Mouse (Mus musculus): ENCODE measurements at regions not wholly inside any gene's neighbourhood (a gene's known extent, or its start where the extent isn't known, plus 50 kb on each side); places are given as distances from the start of the nearest gene placed in this dataset.

- DNase-seq (ENCODE audit: low spot score in 2 of 2) = no peak
Measured at GRCm38 (mm10) chr2:57772315-57772714, 225.4 kb upstream of the Galnt5 start.

- no peak for DNase-seq (ENCODE audit: low spot score in 2 of 2)
Measured at GRCm38 (mm10) chr2:57776154-57776553, 221.5 kb upstream of the Galnt5 start.

DNA sequence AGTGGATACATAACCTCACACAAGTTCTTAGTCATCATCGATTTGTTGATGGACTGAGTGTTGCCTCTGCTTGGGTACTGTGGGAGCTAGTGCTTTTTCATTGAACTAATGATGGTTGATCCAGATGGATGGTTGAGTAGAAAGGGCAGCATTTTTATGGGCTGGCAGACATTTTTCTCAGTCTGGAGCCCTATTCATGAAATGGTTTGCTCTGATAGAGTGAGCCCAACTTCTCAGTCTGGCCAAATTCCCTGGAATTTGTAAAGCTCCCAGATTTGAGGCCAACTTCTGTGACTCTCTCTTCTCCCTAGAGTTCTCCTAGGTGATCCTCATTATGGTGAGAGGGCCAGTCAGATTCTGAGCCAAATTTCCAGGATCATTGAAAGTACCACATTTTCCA is 216.8 kb upstream of the Galnt5 start:
- DNase-seq (ENCODE audit: low spot score in 2 of 2) = no peak

GRCm38 (mm10) chr2:57793519-57794296 is 204.0 kb upstream of the Galnt5 start:
- DNase-seq (ENCODE audit: low spot score in 2 of 2) = no peak

DNA sequence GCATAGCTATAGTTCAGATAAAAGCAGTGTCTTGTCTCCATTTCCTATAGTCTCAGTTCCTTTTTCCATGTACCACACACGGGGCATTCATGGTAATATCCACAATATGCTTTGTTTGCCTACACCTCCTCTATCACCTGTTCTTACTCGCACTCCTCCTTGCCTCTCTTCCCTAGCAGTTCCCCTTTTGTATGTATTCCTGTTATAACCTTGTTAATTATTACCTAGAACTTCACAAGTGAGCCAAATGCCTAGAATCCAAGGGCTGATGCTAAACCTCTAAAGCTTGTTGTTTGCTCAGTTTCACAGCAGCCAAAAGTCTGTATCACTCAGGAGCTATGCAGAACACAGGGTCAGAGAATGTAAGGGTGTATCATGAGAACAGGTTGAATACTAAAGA is 198.4 kb upstream of the Galnt5 start:
- DNase-seq (ENCODE audit: low spot score in 2 of 2) = no peak

DNA sequence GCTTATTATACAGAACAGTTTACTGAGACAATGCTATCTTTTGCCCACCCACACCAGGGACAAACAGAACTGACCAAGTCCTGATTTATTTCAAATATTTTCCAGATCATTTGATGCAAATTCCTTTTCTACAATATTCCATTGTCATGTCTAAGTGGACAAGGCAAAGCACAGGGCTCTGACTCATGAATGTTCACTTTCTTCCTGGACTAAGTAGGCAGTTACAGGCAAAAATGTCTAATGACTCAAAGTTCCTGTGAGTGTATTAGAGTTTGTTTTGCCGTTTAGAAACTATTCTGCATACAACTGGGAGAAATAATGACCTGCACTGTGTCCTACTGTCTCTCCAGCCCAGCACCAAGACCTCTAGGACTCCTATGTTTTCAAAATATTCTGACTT is 189.8 kb upstream of the Galnt5 start:
- DNase-seq (ENCODE audit: low spot score in 2 of 2) = no peak

GRCm38 (mm10) chr2:57812996-57813395 is 184.7 kb upstream of the Galnt5 start:
- DNase-seq (ENCODE audit: low spot score in 2 of 2) = no peak

DNA sequence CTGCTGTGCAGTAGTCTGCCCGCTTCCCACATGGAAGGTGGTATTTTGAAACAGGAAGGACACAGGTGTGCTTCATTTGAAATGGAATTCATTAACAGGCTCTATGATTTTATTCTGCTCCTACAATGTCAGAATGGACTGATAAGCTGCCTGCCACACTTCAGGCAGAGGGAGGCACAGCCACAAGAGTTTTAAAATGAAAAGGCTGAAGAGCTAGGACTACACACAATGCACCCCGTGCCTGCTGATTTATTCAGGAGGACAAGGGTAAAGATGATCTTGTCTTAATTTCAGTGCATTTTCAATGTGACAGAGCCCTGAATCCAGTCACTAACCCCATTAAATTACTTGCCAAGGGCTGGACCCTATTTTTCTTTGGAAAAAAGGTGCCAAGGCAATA is 177.3 kb upstream of the Galnt5 start:
- no peak for DNase-seq (ENCODE audit: low spot score in 2 of 2)

DNA sequence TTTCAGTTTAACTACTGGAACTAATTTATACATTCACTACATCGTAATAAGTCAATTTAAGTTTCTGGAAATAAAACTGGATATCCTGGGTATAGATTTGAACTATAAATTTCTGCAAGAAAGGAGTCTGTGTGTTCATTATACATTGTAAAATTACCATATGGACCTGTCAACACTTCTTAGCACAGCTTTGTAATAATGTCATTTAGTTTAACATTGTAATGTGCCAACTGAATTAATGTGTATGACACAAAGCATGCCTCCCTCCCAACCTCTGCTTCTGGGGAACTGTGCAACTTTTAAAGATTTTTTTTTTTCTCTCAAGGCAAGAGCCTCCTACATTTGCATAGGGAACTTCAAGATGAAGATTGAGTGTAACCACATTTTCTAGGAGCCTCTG is 176.8 kb upstream of the Galnt5 start:
- no peak for DNase-seq (ENCODE audit: low spot score in 2 of 2)

GRCm38 (mm10) chr2:57828284-57828683 is 169.4 kb upstream of the Galnt5 start:
- no peak for DNase-seq (ENCODE audit: low spot score in 2 of 2)

GRCm38 (mm10) chr2:57832565-57833355 is 164.9 kb upstream of the Galnt5 start:
- peak in 1 of 2 experiments; percentile 8 for DNase-seq (ENCODE audit: low spot score in 2 of 2)

DNA sequence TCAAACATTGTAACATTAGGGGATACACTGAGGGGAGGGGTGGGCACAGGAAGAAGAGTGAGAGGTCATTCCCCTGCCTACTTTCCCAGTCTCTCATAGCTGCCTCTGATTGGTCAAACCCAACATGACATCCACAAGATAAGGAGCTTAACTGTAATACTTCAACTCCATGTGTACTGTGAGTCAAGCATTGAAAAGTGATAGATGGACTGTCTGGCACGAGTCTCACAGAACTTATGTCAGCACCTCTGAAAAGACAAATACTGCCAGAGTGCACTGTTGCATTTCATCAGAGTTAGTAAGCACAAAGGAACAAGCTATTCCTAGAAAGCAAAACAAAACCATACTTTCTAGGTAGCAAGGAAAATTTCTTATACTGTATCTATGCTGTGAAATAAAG is 152.5 kb upstream of the Galnt5 start:
- DNase-seq (ENCODE audit: low spot score in 2 of 2) = no peak

DNA sequence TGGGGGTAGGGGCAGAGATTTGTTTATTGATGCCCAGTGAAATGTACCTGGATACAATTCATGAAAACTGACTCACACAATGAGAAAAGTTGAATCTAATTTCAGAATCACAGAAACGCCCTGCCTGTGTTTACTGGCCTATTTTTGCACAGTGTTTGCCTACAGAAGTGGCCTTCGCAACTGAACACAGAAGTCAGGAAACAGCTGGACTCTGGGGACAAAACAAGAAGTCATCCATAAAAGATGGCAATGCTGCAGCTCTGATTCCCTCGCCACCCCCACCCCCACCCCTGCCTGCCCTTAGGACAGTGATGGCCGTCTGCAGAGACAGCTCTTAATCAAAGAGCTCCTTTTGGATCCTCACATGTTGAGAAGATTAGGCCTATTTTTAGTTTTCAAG is 150.0 kb upstream of the Galnt5 start:
- no peak for DNase-seq (ENCODE audit: low spot score in 2 of 2)

- DNase-seq (ENCODE audit: low spot score in 2 of 2) = no peak
Measured at GRCm38 (mm10) chr2:57849338-57850057, 148.2 kb upstream of the Galnt5 start.

DNA sequence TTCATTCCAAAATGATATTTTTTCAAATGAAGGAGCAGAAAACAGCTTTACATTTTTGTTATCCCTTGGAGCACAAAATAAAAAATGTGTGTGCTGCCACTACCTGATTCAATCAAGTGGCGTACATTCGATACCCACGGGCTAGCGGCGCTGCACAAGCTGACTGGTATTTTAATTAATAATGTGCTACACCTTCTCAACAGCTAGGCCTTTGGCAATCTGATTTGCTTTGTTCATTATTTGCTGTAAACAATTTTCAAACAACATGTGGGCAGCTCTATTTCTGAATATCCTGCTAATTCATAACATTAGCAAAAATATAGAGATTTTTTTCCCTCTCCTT is 147.7 kb upstream of the Galnt5 start:
- no peak for DNase-seq (ENCODE audit: low spot score in 2 of 2)

GRCm38 (mm10) chr2:57856524-57857107 is 141.1 kb upstream of the Galnt5 start:
- DNase-seq (ENCODE audit: low spot score in 2 of 2) = no peak

DNA sequence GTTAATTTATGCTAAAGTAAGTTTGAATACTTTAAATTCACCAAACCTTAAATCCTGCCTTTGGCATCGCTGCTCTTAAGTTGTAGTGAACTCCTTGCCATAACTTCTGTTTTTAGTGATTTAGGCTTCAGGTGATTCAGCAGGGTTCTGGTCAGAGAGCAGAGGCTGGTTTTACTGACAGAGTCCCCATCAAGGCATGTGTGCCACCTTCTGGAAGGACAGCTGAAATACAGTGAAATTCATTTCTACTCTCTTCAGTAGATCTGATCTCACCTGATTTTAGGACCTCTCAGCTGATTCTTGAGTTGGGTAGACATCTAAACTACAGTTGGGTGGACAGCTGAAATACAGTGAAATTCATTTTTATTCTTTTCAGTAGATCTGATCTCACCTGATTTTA is 132.4 kb upstream of the Galnt5 start:
- DNase-seq (ENCODE audit: low spot score in 2 of 2) = no peak

DNA sequence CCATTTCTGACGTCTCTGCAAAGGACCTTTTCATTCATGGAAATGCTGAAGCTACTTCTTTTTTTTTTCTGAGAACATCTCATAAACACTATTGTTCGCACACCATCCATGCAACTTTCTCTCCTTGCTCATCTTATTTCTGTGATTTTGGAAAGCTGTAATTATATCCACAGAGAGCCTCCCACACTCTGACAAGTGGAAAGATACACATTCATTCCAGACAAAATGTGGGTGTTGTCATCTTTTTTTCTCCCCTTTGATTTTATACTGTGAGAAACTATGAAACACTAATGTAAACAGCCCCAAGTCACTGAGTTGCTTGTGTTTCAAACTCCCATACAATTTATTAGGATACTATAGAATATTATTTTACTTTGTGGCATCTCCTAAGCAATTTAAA is 129.6 kb upstream of the Galnt5 start:
- DNase-seq (ENCODE audit: low spot score in 2 of 2) = no peak

- no peak for DNase-seq (ENCODE audit: low spot score in 2 of 2)
Measured at GRCm38 (mm10) chr2:57900168-57900567, 97.5 kb upstream of the Galnt5 start.

DNA sequence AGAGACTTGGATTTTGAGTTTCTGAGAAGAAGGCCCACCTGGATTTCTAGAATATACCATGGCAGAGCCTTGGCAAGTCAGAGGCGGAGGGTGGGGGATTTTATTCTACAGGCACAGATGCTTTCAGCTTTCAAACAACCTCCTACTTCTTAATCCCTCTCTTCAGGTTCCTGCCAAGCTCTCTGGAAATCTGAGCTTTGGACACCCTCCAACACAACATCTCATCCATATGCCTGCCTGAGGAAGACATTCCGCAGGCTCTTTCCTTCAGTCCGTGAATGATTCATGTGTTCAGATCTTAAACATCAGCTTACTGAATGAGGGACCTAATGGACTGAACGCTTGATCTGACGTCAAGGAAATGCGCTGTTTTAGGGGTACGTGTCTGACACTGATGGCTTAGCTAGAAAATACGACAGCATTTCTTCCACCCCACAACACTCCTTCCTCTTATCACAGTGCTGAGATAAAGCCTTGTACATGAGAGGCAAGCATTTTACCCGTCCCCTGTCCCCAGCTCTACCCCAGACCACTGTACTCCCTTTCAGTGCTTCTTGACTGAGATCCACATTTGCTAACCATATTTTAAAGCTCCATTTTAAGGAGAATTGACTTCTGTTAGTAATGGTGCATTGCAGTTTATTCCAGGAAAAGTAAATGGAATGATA is 97.0 kb upstream of the Galnt5 start:
- no peak for DNase-seq (ENCODE audit: low spot score in 2 of 2)

GRCm38 (mm10) chr2:57905184-57905583 is 92.5 kb upstream of the Galnt5 start:
- DNase-seq (ENCODE audit: low spot score in 2 of 2) = no peak

GRCm38 (mm10) chr2:57906939-57907338 is 90.7 kb upstream of the Galnt5 start:
- no peak for DNase-seq (ENCODE audit: low spot score in 2 of 2)

All from urinary bladder, adult 18-20 months (tissue).